Mouse (Mus musculus): Measurements from ENCODE around the gene Prkab1. TPM values are rescaled to one million over a fixed set of nuclear protein-coding genes. Genes with fewer than 3 reads are reported as not detected.
A peak's percentile ranks its signal among the peaks of the same experiment; 100 is the strongest.

Prkab1 gene
- total RNA-seq (2021) = 10 to 100 TPM; 20.3 to 23.5 TPM
- long read RNA-seq, experiment 1, transcript Prkab1-202 (8 exons, 2,026 nt) = major isoform, 13 of 16 reads
- long read RNA-seq, experiment 1, partial matches to known transcripts = 1 of 16 reads
- long read RNA-seq, experiment 1, other reads (novel, unspliced or antisense) = 0 of 16 reads
- long read RNA-seq, experiment 2, transcript Prkab1-202 (8 exons, 2,026 nt) = major isoform, 15 of 20 reads
- long read RNA-seq, experiment 2, partial matches to known transcripts = 1 of 20 reads
- long read RNA-seq, experiment 2, other reads (novel, unspliced or antisense) = 1 of 20 reads

DNA sequence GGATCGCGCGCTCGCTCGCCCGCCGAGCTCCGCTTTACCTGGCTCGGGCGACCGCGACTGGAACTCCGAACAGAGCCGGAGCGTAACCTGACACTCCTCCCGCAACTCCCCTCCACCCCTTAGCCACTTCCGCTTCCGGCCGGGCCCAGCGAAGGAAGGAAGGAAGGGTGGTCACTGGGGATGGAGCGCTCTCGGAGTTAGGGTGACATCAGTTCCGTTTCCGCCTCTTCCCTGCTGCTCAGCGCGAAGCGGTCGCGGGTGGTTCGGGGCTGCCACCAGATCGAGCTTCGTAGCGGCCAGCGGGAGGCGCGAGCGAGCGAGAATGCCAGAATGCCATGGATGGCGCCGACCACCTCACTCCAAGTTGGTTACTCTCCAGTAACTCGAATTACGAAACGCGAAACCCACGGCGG is at the start of gene Prkab1:
Gene Prkab1 (minus strand): TSS at position 182 of the 413 bp plus-strand sequence.
- DNase-seq (ENCODE audit: low spot score in 2 of 2) = peak; percentile 88 to 91

- no peak for DNase-seq (ENCODE audit: low spot score in 2 of 2)
Observed at GRCm38 (mm10) chr5:116069618-116070017, 45.3 kb upstream of the Prkab1 start.

DNA sequence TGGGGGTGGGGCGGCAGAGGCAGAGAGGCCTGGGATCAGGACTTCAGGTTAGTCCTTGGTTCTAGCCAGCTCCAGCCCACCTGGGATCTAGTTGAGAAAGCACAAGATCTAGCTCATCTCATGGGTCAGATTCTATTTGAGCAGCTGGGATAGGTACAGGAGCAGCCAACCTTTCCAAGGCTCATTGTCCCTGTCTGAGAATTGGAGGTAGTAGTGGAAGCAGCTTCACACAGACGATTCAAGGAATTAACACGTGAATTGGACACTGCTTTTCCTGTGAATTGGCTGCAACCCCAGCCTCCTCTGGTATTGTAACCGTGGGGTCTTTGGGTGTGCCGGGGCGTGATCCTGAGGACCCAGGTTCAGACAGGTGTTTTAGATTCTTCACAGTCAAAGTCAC is 28.5 kb upstream of the Prkab1 start:
- no peak for DNase-seq (ENCODE audit: low spot score in 2 of 2)

GRCm38 (mm10) chr5:116052171-116052570 is 27.9 kb upstream of the Prkab1 start:
- DNase-seq (ENCODE audit: low spot score in 2 of 2) = no peak

DNA sequence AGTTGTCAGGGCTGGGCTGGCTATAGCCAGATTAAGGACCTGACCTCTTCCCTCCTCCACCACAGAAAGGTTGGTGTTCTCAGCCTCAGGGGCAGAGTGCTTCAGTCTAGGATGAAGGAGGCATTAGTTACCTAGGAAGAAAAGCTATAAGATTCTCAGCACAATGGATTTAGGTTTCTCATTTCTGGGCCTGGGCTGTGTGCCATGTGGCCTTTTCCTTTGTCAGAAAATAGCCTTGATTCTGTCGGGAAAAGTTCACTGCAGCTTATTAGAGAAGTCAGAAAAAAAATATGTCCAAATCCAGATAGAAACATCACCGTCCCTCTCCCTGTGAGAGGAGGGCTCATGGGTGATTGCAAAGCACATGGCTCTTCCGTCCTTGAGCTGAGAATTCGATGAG is 25.5 kb upstream of the Prkab1 start:
- no peak for DNase-seq (ENCODE audit: low spot score in 2 of 2)

DNA sequence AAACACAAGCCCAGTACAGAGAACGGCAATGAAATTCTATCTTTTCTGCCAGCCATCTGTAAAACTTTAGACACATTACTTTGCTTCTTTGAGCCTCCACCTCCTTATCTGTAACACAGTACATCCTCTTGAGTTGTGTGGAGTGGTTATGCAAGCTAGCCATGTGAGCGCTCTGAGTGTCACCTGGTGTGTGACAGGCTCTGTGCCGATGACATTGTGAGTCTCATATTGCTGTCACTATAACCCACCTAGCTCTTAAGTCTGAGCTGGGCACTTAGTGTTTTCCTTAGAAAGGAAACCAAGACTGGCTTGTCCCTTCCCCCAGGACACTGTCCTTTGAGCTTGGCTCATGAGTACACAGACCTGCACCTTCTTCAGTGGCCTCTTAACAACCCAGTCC is 24.0 kb upstream of the Prkab1 start:
- no peak for DNase-seq (ENCODE audit: low spot score in 2 of 2)

GRCm38 (mm10) chr5:116046246-116046645 is 21.9 kb upstream of the Prkab1 start:
- no peak for DNase-seq (ENCODE audit: low spot score in 2 of 2)

- DNase-seq (ENCODE audit: low spot score in 2 of 2) = no peak
Observed at GRCm38 (mm10) chr5:116045581-116045980, 21.3 kb upstream of the Prkab1 start.

DNA sequence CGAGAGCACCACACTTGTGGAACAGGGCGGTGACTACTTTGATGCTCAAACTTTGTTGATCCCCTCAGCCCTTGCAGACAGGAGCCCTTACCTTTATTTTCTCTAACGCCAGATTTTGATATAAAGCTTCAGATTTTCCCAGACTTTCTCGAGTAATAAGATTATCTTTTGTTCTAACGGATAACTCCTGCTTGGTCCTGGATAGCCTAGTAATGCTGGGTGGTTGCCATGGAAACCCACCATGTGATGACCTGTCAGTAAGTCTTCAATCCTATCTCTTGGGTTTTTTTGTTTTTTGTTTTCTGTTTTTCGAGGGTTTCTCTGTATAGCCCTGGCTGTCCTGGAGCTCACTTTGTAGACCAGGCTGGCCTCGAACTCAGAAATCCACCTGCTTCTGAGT is 17.9 kb upstream of the Prkab1 start:
- DNase-seq (ENCODE audit: low spot score in 2 of 2) = no peak

- no peak for DNase-seq (ENCODE audit: low spot score in 2 of 2)
Observed at GRCm38 (mm10) chr5:116039706-116040105, 15.4 kb upstream of the Prkab1 start.

- no peak for DNase-seq (ENCODE audit: low spot score in 2 of 2)
Observed at GRCm38 (mm10) chr5:116037731-116038130, 13.4 kb upstream of the Prkab1 start.

GRCm38 (mm10) chr5:116036465-116036864 is 12.2 kb upstream of the Prkab1 start:
- no peak for DNase-seq (ENCODE audit: low spot score in 2 of 2)

GRCm38 (mm10) chr5:116031190-116031577 is 6.9 kb upstream of the Prkab1 start:
- DNase-seq (ENCODE audit: low spot score in 2 of 2) = peak; percentile 57 to 79

DNA sequence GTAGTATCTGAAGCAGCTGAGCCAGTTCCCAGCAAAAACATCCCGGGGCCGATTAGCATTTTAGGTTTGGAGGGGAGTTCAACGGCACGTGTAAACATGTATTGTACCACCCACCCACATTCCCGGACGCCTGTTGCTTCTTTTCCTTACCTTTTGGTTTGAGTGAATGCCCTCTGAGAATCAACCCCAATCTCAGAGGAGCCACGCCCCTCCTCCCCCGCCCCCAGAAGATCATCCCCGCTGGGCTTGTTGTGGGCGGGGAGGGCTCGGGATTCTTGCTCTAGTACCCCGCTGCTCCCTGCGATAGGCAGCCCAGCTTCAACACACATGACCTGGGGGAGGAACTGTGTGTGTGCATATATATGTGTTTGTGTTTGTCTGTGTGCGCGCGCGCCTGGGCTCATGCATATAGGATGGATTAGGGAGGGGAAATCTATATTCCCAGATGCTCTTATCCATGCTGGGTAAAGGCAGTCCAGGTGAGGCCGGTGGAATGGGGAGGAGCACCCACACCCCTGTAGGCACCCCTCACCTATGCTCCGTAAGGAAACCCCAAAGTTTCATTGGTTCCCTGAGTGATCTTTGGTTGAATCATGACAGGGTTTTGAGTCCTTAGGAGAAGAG is 6.4 kb upstream of the Prkab1 start:
- DNase-seq (ENCODE audit: low spot score in 2 of 2) = no peak

- no peak for DNase-seq (ENCODE audit: low spot score in 2 of 2)
Observed at GRCm38 (mm10) chr5:116029071-116029470, 4.8 kb upstream of the Prkab1 start.

- DNase-seq (ENCODE audit: low spot score in 2 of 2) = no peak
Observed at GRCm38 (mm10) chr5:116026561-116026960, 2.3 kb upstream of the Prkab1 start.

DNA sequence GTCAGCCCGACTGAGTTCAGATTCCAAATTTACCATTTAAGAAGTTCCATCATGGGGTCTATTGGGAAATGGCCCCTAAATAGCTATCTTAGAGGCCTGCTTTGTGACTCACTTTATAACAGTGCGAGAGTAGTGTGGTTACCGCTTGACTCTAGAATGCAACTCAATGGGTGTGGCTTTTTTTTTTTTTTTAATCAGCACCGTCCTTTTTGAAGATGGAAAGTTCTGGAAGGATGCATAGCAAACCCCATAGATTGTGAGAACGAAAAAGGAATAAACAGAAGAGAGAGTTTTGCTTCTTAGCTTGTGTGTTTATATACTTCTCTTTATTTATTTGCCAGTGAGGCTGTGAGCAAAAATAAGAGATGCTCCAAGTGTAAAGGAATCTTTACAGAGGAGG is 1.8 kb upstream of the Prkab1 start:
- no peak for DNase-seq (ENCODE audit: low spot score in 2 of 2)

GRCm38 (mm10) chr5:116023821-116024284 is 455 bp downstream of the Prkab1 start:
- DNase-seq (ENCODE audit: low spot score in 2 of 2) = peak in 1 of 2 experiments; percentile 41

- DNase-seq (ENCODE audit: low spot score in 2 of 2) = peak; percentile 41 to 73
Observed at GRCm38 (mm10) chr5:116023251-116023661, 1.1 kb downstream of the Prkab1 start.

DNA sequence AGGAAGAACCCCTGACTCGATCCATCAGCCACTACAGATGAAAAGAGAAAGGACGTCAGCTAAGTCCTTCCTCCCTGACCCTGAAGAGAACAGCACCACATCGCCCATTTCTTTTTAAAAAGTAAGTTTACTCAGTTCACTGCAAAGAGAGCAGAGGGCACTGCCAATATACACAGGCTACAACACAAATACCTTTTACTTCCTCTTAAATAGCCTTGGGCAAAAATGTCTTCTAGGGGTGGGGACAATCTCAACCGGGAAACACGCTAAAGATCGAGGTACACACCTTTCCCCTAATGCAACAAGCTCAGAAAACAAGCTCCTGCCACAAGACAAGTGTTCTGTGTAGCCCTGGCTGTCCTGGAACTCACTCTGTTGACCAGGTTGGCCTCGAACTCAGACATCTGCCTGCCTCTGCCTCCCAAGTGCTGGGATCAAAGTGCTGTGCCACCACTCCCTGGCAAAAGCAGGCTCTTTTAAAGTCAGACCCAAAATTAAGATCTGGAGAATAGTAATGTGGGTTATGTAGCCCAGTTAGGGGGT is 1.6 kb downstream of the Prkab1 start:
- DNase-seq (ENCODE audit: low spot score in 2 of 2) = no peak

- DNase-seq (ENCODE audit: low spot score in 2 of 2) = no peak
Observed at GRCm38 (mm10) chr5:116022131-116022530, 2.2 kb downstream of the Prkab1 start.

DNA sequence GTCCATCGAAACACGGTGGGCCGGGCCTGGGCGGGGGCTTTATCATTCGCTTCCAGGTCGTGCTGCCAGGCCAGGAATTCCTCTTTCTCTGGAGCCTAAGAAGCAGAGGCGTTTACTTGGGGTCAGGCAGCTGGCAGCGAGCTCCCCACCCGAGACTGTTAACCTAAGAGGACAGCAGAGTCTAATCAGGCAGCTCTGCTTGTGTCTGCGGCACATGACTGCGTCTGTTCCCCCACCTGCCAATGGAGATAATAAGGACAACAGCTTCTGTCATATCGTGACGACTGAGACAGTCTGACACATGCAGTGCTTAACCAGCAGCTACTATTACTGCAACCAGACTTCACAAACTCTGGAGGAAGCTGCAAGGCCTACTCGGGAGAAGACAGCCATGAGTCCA is 2.8 kb downstream of the Prkab1 start:
- no peak for DNase-seq (ENCODE audit: low spot score in 2 of 2)

GRCm38 (mm10) chr5:116019371-116019770 is 4.9 kb downstream of the Prkab1 start:
- DNase-seq (ENCODE audit: low spot score in 2 of 2) = no peak

All from layer of hippocampus, postnatal 14 days (tissue).